Mouse (Mus musculus) bone marrow macrophage, adult 2 months (primary cell): ENCODE results near the gene Rrp36. TPM values are rescaled to one million over a fixed set of nuclear protein-coding genes. Genes with fewer than 3 reads are reported as not detected.
A peak's percentile ranks its signal among the peaks of the same experiment; 100 is the strongest.

Experiments used
- H3K27ac ChIP-seq: 2 replicates; pipeline ENCODE4 v1.5.1; 2012; ENCODE audit warnings: low read depth, low read length; ENCODE audit not compliant: insufficient read depth
- H3K4me1 ChIP-seq: 2 replicates; pipeline ENCODE4 v1.6.1; 2012; ENCODE audit warnings: low read length; ENCODE audit not compliant: control insufficient read depth, insufficient read depth
- H3K4me3 ChIP-seq: 2 replicates; pipeline ENCODE4 v1.5.1; 2012; ENCODE audit warnings: mild to moderate bottlenecking, low read length, moderate library complexity; ENCODE audit not compliant: insufficient read depth
- CTCF ChIP-seq: IDR thresholded peaks from 2 replicates; pipeline ENCODE4 v1.5.1; 2012; ENCODE audit warnings: low read depth, mild to moderate bottlenecking, low read length, moderate library complexity
- POLR2A ChIP-seq: IDR thresholded peaks from 2 replicates; pipeline ENCODE4 v1.6.1; 2012; ENCODE audit warnings: mild to moderate bottlenecking, low read depth, low read length, borderline replicate concordance
- polyA plus RNA-seq: library from polyadenylated mRNA; stranded (reverse); fragments of >200 nt; gene quantifications from 2 replicates; pipeline ENCODE4 v1.2.4, GENCODE M21; 2012; ENCODE audit not compliant: missing spikeins, insufficient read depth, insufficient read length

Gene Rrp36
- polyA plus RNA-seq, 1 experiment: 27.7 TPM

- Histone ChIP-seq H3K4me3 (peak overlapping the region; percentile 72), H3K4me1 (peaks cover 10% of the 10 kb centered on the region), H3K27ac (0 out of 2 replicates have a peak overlapping the region, but pooled peaks have one; percentile 7)
- TF ChIP-seq CTCF (no peak), POLR2A (no peak)
These were observed 555 bp upstream of the Rrp36 start for GRCm38 (mm10) chr17:46674530-46675283.

- H3K27ac ChIP-seq: no peak overlapping the region
- H3K4me3 ChIP-seq: no peak overlapping the region
- H3K4me1 ChIP-seq: 0 out of 2 replicates have a peak, but pooled peaks cover 2% of the 10 kb centered on the region
- no peak for TF ChIP-seq CTCF
- no peak for TF ChIP-seq POLR2A
These were observed 4.2 kb downstream of the Rrp36 start for GRCm38 (mm10) chr17:46669911-46670310.

- H3K4me1 ChIP-seq: no peaks in the 10 kb centered on the region
- no peak for TF ChIP-seq POLR2A
- H3K4me3 ChIP-seq: no peak overlapping the region
- no peak overlapping the region for H3K27ac ChIP-seq
These were observed 6.4 kb downstream of the Rrp36 start for GRCm38 (mm10) chr17:46667712-46668111.

- Histone ChIP-seq H3K4me3 (no peak overlapping the region), H3K27ac (no peak overlapping the region), H3K4me1 (no peaks in the 10 kb centered on the region)
- TF ChIP-seq POLR2A (no peak), CTCF (no peak)
These were observed 11.4 kb downstream of the Rrp36 start for GRCm38 (mm10) chr17:46662730-46663129.

- Histone ChIP-seq H3K4me3 (no peak overlapping the region), H3K4me1 (no peaks in the 10 kb centered on the region), H3K27ac (no peak overlapping the region)
- TF ChIP-seq POLR2A (no peak), CTCF (no peak)
These were observed 12.2 kb downstream of the Rrp36 start for GRCm38 (mm10) chr17:46661981-46662380.

GRCm38 (mm10) chr17:46661351-46661750, 12.8 kb downstream of the Rrp36 start:
- Histone ChIP-seq H3K4me3 (no peak overlapping the region), H3K27ac (no peak overlapping the region), H3K4me1 (no peaks in the 10 kb centered on the region)
- TF ChIP-seq CTCF (no peak), POLR2A (no peak)

- TF ChIP-seq CTCF: no peak
- no peak for TF ChIP-seq POLR2A
- Histone ChIP-seq H3K4me3 (no peak overlapping the region), H3K4me1 (peaks cover 2% of the 10 kb centered on the region; the same call in 1 of the 2 replicates), H3K27ac (no peak overlapping the region)
These were observed 18.1 kb downstream of the Rrp36 start for GRCm38 (mm10) chr17:46656054-46656453.

- no peak for TF ChIP-seq POLR2A
- TF ChIP-seq CTCF: no peak
- no peak overlapping the region for H3K4me3 ChIP-seq
- H3K27ac ChIP-seq: no peak overlapping the region
- peaks cover 9% of the 10 kb centered on the region for H3K4me1 ChIP-seq
These were observed 22.2 kb downstream of the Rrp36 start for GRCm38 (mm10) chr17:46651755-46652547.

GRCm38 (mm10) chr17:46651292-46651691, 22.9 kb downstream of the Rrp36 start:
- no peak overlapping the region for H3K27ac ChIP-seq
- H3K4me3 ChIP-seq: peak overlapping the region; percentile 71
- peaks cover 10% of the 10 kb centered on the region for H3K4me1 ChIP-seq
- no peak for TF ChIP-seq POLR2A
- TF ChIP-seq CTCF: no peak

GRCm38 (mm10) chr17:46650232-46651031, 23.7 kb downstream of the Rrp36 start, which contains the start of gene Cul7:
Gene Cul7, plus strand, starts transcription at chr17:46650337.
- H3K27ac ChIP-seq: peak within 1 kb of the TSS; percentile 54
- peak within 1 kb of the TSS; percentile 71 for H3K4me3 ChIP-seq
- peaks cover 10% of the 10 kb centered on the region for H3K4me1 ChIP-seq
- TF ChIP-seq CTCF (no peak), POLR2A (no peak)
